Mouse (Mus musculus): ENCODE measurements around the gene Igf2bp3. TPM values are rescaled to one million over a fixed set of nuclear protein-coding genes. Genes with fewer than 3 reads are reported as not detected.
"Not testable (repeated sequence)": the region's sequence is repeated elsewhere in the genome, so short reads cannot be mapped to it uniquely, and the experiment has no call there.

Gene Igf2bp3
- total RNA-seq (2015) (0.20 and 0.71 TPM in 2 replicates), total RNA-seq (2017) (0.03 and 0.21 TPM in 2 replicates)

DNA sequence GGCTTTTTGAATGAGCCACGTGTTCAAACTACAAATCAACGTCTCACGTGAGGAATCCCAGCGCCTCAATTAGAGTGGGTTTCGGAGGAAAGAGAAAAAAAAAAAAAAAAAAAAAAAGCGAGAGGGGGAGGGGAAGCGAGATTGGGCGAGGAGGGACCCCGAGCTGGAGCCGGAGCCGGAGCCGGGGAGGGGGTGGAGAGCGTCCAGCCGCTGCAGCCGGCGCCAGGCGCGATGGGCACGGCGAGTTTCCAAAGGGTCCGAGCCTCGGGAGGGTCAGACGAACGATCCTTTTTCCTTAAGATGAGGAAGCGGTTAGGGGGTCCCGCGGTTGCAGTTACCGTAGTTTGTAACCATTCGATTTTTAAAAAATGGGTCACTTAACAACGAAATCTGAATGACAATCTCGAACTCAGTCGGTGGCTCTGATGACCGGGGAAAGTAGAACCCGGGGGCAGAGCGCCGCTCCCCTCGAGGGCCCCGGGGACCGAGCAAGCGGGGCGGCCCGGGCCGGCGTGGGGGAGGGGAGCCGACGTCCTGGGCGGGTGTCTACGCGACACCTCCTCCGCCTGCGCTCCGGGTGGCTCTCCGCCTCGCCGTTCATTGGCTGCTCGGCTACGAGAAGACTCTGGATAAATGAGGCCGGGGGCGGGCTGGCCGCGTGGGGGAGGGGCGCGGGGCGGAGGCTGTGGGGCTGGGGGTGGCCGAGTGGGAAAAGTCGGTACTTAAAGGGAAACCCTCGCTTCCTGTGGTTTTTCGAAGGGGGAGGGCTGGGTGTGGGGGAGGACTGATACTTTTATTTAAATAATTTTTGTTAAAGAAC is at the start of gene Igf2bp3:
TSS of gene Igf2bp3 (minus strand) at position 30 of the 820 bp plus-strand sequence.
- no peak for ATAC-seq (replicated peaks; ENCODE audit: poor library complexity)

DNA sequence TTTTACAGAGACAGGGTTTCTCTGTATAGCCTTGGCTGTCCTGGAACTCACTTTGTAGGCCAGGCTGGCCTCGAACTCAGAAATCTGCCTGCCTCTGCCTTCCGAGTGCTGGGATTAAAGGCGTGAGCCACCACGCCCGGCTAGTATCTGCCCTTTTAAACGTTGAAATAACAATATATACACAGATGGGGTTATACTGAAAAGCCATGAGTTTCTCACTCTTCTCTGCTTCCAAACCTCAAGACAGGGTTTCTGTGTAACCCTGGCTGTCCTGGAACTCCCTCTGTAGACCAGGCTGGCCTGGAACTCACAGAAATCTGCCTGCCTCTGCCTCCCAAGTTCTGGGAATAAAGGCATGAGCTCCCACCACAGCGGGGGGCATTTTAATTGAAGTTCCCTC is 49.7 kb upstream of the Igf2bp3 start:
- ATAC-seq (replicated peaks; ENCODE audit: poor library complexity), result not testable (repeated sequence)

DNA sequence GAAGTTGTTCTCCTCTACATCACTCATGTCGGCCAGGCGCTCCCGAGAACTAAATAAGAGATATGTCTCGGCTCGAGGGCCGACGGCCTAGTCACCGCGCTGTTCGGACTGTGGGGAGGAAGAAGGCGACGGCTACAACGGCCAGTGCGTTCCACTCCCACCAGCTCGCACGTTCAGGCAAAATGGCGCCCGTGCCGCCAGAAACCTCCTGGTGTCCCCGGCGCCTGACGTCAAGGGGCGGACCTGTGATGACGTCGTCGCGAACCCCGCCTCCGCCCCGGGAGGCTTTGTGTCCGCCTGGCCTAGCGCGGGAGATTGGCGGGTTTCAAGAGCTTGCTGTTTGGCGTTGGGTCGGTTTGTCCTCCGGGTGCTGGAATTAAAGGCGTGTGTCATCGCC is 49.1 kb upstream of the Igf2bp3 start, which contains the start of gene Tra2a:
TSS of gene Tra2a (minus strand) at position 187 of the 397 bp plus-strand sequence.
- ATAC-seq (replicated peaks; ENCODE audit: poor library complexity), result peak; percentile 92

DNA sequence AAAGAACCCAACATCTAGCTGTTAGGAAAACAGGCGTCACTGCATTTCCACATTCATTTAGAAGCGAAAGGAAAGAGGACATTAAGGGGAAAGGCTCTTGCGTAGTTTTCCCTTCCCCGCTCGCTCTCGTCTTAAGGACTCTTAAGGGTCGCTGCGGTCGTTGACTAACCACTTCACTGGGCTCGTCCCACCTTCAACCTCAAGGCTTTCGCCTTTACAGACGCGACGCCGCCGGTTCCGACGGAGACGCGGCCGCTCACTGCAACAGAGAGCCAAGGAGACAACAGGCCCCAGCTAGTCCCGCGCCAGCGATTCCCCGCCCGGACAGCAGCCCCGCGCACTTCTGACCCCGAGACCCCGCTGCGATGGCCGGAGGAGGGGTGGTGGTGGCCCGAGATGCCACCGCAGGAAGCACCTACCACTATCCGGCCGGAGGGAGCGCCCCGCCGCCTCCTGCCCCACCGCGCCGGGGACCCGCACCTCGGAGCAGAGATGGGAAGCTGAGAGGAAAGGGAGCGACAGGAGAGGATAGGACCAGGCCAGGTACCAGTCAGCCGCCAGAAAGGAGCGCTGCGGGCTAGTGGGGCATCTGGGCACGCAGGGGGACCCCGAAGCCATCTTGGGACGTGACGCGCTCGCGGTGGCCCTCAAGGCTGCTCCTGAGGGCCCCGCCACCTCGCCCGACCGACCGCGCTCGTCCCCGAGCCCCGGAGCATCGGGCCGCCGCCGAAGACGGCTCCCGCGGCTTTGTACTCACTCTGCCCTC is 48.5 kb upstream of the Igf2bp3 start:
- peak; percentile 45 for ATAC-seq (replicated peaks; ENCODE audit: poor library complexity)

DNA sequence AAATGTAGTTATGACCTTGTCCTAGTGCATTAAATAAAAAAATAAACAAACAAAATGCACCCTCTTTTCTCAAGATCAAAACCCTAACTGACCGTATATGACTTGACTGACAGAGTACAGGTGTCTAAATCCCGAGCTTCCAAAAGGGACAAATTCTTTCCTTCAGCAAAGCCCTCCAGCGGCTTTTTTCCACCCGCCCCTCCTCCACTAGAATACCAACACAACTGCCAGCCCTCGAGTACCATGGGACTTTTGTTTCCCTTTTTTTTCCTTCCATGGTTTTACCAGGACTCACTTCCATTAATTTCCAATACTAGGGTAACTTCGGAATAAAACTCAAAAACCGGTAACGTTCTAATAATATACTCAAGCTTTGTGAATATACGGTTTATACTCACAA is 47.7 kb upstream of the Igf2bp3 start:
- no peak for ATAC-seq (replicated peaks; ENCODE audit: poor library complexity)

DNA sequence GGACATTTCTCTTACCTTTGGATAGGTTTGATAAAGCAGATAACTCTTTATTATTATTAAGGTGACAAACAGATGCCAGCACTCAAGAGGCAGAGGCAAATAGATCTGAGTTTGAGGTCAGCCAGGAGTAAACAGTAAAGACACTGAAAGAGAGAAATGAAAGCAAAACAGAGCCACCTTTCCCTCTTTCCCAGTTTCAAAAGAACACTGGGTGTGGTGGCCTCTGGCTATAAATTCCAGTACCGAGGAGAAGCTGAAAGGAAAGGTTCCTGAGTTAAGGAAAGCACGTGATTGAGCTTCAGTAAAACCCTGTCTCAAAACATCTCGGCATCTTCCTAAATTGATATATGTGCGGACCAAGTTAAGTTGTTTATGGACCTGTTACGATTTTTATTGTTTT is 45.0 kb upstream of the Igf2bp3 start:
- ATAC-seq (replicated peaks; ENCODE audit: poor library complexity), result no peak

DNA sequence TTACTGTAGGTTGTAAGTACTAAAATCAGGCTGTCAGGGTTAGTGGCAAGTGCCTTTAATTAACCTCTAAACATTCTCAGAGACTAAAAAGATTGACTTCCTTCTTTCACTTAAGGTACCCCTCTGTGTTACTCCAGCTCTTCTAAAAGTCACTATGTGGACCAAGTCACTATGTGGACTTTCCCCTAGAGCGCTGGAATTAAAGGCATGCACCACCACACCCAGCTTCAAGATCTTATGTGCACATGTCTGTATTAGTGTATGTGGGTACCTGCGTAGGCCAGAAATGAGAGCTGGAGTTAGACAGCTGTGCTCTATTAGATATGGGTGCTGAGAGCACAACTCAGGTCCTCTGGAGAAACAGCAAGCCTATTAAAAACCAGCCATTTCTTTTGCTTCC is 43.1 kb upstream of the Igf2bp3 start:
- ATAC-seq (replicated peaks; ENCODE audit: poor library complexity), result no peak

DNA sequence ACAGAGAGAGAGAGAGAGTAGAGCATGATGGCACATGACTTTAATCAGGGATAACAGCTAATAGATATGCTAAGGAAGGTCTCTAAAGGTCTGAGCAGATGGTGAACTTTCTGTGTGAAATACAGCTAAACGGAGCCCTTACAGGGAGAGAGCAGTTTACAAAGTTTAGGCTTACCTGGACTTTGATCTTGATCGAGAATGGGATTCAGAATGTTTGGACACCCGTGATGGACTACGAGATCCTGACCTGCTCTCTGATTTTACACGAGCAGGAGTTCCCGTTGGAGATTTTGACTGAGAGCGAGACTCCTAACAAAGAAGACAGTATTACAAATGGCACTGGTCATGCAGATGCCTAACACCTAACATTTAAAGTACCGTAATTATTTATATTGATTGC is 37.5 kb upstream of the Igf2bp3 start:
- no peak for ATAC-seq (replicated peaks; ENCODE audit: poor library complexity)

DNA sequence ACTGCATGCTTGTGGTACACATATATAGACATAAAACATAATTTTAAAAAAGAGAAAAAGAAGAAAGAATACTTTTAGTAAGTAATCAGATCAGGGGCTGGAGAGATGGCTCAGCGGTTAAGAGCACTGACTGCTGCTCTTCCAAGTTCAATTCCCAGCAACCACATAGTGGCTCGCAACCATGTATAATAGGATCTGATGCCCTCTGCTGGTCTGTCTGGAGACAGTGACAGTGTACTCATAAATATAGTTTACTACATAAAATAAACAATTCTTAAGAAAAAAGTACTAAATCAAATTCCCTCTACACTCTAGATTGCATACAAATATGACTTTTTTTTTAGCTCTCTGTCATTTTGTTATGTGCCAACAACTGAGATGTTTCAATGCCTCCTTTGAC is 36.4 kb upstream of the Igf2bp3 start:
- ATAC-seq (replicated peaks; ENCODE audit: poor library complexity), result peak; percentile 39; the same call in 1 of the 2 replicates

DNA sequence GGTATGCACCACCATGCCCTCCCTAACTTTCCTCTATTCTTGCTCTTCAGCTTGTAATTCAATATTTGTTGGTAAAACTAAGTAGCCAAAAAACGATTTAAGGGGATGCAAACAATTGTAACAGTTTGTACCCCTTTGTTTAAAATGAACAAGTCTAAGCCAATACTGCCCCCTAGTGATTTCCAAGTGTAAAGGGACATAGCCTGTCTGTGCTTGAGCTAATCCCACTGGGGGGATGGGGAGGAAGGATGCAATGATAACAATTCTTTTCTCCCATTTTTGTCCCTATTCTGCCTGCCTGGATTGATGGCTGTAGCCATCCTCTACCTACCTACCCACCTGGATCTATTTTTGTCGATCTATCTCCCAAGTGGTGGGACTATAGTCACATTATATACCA is 32.5 kb upstream of the Igf2bp3 start:
- ATAC-seq (replicated peaks; ENCODE audit: poor library complexity), result peak; percentile 66

DNA sequence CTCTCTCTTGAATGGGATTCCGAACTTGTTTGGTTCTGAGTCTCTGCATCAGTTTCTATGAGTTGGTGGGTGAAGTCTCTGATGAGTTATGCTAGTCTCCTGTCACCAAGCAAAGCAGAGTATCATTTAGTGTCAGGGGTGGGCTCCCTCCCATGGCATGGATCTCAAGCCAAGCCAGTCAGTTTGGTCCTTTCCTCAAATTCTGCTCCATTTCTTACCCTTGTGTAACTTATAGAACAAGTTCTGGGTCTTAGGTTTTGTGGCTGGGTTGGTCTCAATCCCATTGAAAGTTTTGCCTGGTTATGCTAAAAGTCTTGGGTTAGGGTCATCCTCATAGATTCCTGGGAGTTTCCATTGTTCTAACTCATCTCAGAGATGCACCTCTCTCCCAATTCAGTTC is 27.6 kb upstream of the Igf2bp3 start:
- ATAC-seq (replicated peaks; ENCODE audit: poor library complexity), result no peak

DNA sequence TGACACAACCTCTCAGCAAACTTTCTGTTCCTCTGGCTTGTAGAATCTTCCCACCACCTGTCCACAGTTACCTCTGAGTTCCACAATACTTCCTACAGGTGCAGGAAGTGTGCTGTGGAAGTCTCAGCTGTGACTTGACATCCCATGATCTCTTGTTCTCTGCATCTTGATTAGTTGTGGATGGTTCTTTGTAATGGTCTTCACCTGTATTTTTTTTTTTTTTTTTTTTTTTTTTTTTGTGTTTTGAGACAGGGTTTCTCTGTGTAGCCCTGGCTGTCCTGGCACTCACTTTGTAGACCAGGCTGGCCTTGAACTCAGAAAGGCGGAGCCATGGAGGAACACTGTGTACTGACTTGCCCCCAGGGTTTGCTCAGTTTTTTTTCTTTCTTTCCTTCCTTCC is 26.8 kb upstream of the Igf2bp3 start:
- no peak for ATAC-seq (replicated peaks; ENCODE audit: poor library complexity)

DNA sequence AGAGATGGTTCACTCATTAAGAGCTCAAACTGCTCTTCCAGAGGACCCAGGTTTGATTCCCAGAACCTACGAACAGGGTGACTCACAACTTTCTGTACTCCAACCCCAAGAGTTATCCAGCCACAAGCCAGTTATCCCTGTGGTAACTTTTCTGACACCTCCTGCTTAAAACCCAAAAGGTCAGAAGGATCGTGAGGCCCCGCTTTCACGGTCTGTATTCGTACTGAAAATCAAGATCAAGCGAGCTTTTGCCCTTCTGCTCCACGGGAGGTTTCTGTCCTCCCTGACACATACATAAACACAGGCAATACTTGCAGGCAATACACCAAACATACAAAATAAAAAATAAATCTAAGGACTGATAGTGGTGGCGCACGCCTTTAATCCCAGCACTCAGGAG is 21.6 kb upstream of the Igf2bp3 start:
- ATAC-seq (replicated peaks; ENCODE audit: poor library complexity), result peak; percentile 100

DNA sequence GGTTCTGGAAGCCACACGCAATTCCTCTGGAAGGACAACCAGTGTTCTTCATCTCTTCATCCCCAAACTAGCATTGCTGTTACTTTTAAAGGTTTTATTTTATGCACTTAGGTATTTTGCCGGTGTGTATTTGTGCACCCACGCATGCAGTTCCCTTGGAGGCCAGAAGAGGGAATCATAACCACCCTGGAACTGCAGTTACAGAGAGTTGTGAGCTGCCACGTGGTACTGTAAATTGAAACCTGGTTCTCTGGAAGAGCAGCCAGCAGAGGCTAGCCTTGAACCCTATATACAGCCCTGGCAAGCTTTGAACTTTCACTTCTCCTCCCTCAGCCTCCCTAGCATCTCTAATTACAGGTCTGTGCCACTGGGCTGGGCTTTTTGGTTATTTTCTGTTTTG is 18.6 kb upstream of the Igf2bp3 start:
- ATAC-seq (replicated peaks; ENCODE audit: poor library complexity), result peak; percentile 87

DNA sequence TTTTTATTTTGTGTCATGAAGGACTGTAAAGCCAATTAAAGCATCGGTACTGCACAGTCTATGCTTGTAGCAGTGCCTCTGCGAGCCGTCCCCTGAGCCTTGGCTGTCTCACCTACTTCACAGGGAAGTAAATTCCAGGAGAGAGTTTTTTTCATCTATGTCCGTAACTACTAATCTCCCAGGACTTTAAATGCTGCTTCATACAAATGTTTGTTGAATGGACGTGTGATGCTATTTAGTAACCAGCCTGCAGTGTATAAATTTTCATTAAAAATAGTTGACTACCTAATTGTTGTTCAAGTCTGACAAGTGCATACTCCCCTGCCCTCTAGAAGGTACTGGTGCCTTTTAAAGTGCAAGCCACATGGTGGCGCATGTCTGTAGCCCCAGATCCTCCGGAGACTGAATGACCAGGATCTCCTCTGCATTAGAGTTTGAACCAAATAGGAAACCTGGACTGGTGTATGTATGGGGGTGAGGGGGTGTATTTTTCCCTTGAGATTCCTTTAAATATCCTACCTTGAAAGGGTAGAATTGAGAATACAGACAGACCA is 13.4 kb upstream of the Igf2bp3 start:
- peak; percentile 82 for ATAC-seq (replicated peaks; ENCODE audit: poor library complexity)

DNA sequence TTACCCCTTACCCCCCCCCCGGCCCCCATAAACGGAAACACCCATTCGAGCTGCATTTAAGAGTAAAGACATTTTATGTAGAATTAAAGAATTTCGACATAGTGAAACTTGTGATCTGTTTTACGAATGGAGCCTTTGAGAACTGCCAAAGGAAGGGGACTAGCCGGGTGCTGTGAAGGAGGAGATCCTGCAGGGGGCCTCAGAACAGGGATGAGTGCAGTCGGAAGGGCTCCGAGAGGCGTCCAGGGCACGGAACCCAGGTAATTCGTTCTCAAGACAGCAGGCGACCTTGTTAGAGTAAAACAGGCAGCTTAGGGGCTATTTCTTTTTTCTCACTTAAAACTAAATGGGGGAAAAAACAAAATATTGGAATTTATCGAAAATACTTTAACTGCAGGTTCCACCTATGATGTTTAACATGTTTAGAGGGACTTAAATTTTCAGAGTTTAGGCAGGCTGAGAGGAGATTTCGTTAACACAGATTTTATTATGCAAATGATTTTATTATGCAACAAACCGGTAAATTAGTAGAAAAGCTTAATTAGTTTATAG is 12.5 kb upstream of the Igf2bp3 start:
- peak; percentile 90 for ATAC-seq (replicated peaks; ENCODE audit: poor library complexity)

DNA sequence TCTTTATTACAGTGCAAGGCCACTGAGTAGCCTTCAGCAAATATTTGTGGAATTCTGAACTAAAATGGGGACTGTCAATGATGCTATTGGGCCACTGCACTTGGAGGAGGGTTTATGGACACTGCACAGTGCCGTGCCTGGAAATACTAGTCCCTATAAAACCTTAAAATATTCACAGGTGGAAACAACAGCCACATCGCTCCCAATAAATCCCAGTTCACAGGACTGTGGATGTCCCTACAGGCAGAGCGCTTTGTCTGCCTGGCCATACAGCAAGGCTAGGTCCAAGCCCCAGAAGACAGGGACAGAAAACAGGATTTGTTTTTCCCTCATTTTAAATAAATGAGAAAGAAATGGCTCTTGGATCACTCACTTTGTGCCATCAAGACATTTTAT is 11.0 kb upstream of the Igf2bp3 start:
- ATAC-seq (replicated peaks; ENCODE audit: poor library complexity), result no peak

DNA sequence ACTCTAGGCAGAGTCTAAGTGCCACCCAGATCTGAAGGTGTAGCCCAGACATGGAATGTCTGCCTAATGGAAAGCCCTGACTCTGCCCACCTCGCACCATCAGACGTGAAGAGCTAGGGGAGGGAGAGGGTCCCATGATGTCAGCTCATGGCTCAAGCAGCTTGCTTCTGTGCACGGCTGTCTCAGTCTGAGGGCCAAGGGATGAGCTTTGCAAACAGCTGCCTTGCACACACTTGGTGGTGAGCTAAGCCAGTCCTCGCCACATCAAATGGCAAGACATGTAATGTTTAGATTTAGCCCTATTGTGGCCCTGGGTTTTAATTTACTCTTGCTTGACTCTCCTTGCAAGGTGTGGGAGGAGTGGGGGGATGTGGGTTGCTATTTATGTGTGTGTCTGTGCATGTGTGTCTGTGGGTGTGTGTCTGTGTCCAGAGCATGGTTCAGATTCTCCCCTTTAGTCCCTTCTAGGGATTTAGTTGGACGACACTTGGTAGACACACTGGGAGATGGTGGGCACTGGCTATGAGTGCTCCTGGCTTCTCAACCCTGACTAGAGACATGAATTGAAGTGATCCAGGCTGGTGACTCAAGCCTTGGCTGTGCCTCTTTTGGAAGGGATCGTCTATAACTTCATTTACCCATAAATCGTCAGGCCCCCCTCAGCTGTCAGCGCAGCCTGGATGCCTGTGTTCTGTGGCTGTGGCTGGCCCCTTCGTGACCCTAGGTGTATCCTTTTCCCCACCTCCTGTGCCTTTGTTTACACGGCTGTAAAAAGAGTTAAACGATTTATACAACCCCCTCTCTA is 10.4 kb upstream of the Igf2bp3 start:
- no peak for ATAC-seq (replicated peaks; ENCODE audit: poor library complexity)

DNA sequence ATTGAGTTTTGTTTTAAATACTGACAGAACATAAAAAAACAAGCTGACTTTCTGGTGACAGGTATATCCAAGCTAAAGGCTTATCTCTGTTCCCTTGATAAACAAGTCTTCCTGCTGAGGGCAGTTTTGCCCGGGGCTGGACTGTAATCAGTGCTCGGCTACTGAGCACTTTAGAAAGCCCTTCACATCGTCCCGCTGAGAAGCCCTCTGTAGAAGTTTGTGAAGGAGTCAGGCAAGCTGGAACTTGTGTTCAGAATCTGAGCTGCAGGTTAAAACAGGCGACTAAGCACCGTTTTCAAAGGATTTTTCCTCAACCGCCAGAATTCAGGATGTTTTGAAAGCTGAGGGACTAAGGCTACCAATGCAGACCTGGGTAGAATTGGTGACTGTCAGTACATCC is 7.1 kb upstream of the Igf2bp3 start:
- no peak for ATAC-seq (replicated peaks; ENCODE audit: poor library complexity)

DNA sequence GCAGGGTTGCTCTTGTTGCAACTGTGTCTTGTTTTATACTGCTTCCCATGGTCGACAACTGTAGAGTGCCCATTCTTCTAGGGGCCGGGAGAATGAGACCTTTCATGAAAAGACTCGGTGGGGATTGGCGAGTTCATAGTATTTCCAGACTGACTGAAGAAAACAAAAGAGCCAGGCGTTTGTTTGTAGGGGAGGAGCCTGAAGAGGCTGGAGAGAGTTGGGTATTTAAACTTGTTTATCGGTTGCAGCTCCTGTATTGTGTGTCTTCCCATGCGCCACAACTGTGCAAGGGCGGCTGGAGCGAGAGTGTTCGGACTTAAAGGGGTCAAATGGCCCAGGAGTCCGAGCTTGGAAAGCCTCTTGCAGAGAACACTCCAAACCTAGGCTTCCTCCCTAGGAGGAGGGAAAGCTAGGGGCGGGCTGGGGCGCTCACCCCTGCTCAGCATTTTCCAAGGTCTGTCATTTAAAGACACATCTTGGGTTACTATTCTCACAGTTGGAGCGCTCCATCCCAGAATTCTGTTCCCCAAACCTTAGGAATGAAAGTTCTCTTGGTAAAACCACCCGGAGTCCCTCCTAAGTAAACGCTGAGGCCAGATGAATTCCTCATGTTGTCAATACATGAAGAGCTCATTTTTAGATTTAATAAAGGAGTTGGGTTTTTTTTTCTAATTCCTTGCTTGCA is 5.3 kb upstream of the Igf2bp3 start:
- ATAC-seq (replicated peaks; ENCODE audit: poor library complexity), result no peak

Measured in megakaryocyte progenitor cell, adult 5-6 weeks (primary cell).